Mouse (Mus musculus): ENCODE measurements around the gene Myo7a.
A peak's percentile ranks its signal among the peaks of the same experiment; 100 is the strongest.

Myo7a gene

GRCm38 (mm10) chr7:98103002-98103941, 16.1 kb downstream of the Myo7a start:
- DNase-seq (ENCODE audit: low read depth, low spot score), result peak; percentile 19

DNA sequence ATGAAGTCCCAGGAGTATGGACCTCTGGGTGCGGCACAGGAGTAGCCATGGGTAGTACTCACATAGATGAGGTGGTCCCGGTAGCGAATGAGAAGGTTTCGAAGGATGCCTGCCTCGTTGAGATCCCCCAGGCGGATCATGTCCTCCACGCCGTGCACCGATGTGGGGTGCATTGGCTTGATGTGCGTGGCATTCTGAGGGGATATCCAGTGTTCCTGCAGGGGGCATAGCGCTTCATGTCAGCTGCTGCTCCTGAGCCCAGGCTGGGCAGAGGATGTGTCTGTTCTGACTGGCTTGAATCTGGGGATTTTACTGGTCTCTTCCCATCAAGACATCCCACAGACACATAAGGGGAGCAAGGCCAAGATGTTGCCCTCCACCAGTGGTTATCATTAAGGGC, 16.8 kb downstream of the Myo7a start:
- DNase-seq (ENCODE audit: low read depth, low spot score), result no peak

DNA sequence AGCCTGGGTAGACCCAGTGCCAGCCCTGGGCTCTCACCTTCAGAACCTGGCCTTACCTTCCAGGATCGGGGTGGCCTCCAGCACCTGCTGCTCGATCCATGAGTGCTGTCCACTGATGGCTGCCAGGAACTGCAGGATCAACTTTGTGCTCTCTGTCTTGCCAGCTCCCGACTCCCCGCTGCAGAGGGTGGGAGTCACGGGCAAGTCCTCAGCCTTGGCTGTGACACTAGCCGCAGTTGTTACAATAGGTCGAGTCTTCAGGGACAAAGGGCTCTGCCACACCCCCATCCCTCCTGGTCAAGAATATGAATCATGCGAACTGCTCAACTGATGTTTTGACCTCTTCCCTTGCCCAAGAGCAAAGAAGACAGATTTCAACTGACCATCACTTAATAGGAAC, 21.8 kb downstream of the Myo7a start:
- no peak for DNase-seq (ENCODE audit: low read depth, low spot score)

- no peak for DNase-seq (ENCODE audit: low read depth, low spot score)
These were observed 23.5 kb downstream of the Myo7a start for GRCm38 (mm10) chr7:98095852-98096251.

GRCm38 (mm10) chr7:98086346-98086745, 33.0 kb downstream of the Myo7a start:
- peak; percentile 42 for DNase-seq (ENCODE audit: low read depth, low spot score)

GRCm38 (mm10) chr7:98085314-98085713, 34.0 kb downstream of the Myo7a start:
- DNase-seq (ENCODE audit: low read depth, low spot score), result no peak

GRCm38 (mm10) chr7:98084541-98085293, 34.6 kb downstream of the Myo7a start:
- no peak for DNase-seq (ENCODE audit: low read depth, low spot score)

- DNase-seq (ENCODE audit: low read depth, low spot score), result no peak
These were observed 36.9 kb downstream of the Myo7a start for GRCm38 (mm10) chr7:98082376-98082775.

DNA sequence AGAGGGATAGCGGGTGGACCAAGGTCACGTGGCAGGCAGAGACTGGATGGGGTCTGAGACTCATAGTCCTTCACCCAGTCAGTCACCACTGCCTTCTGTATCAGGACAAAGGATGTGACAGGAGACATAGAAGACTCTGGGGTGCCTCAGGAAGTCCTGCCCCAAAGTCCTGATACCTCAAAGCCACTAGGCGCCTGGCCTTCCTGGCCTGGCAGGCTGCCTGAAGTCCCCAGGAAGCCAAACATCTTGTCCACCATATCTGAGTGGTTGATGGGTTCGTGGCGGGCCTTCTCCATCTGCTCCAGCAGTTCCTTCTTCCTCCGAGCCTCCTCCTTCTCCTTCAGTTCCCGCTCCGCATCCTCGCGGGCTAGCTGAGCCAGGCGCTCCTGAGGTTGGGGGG, 41.9 kb downstream of the Myo7a start:
- no peak for DNase-seq (ENCODE audit: low read depth, low spot score)

- DNase-seq (ENCODE audit: low read depth, low spot score), result peak; percentile 75
These were observed 47.7 kb downstream of the Myo7a start for GRCm38 (mm10) chr7:98071620-98072019.

DNA sequence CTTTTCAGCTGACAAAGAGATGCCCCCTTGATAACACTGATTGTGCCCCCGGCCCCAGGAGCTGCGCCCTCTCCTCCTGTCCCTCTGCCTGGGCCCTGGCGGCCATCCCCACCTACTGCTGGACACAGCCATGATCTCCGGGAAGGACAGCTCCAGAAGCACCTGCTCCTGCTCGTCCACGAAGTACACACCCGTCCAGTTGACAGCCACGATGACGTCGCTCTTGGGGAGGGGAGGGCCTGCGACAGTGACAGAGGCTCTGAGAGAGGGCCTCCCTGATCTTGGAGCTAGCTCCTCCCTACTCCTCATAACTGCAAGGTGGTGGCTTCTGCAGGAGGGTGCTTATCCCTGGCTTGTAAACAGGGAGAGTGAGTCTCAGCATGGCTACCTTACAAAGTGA, 53.1 kb downstream of the Myo7a start:
- DNase-seq (ENCODE audit: low read depth, low spot score), result no peak

- DNase-seq (ENCODE audit: low read depth, low spot score), result no peak
These were observed 64.4 kb downstream of the Myo7a start for GRCm38 (mm10) chr7:98054942-98055341.

- DNase-seq (ENCODE audit: low read depth, low spot score), result no peak
These were observed 64.9 kb downstream of the Myo7a start for GRCm38 (mm10) chr7:98054461-98054860.

DNA sequence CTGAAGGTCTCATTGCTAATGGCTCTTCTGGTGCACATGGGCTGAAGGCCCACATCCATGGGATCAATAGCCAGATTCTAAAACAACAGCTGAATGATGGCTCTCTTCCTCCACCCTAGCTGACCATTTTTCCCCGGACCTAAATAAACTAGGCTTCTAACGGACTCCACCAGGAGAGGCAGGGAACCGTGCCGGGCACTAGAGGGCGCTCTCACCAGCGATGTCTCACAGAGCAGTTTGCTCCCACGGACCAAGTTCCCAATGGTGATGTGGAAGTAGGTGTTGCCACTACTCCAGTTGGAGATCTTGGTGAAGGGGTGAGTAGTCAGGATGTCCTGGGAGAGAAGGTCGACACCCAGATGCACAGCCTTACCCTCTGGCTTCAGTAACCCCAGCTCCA, 67.3 kb downstream of the Myo7a start:
- DNase-seq (ENCODE audit: low read depth, low spot score), result no peak

GRCm38 (mm10) chr7:98048101-98048824, 71.1 kb downstream of the Myo7a start:
- DNase-seq (ENCODE audit: low read depth, low spot score), result no peak

DNA sequence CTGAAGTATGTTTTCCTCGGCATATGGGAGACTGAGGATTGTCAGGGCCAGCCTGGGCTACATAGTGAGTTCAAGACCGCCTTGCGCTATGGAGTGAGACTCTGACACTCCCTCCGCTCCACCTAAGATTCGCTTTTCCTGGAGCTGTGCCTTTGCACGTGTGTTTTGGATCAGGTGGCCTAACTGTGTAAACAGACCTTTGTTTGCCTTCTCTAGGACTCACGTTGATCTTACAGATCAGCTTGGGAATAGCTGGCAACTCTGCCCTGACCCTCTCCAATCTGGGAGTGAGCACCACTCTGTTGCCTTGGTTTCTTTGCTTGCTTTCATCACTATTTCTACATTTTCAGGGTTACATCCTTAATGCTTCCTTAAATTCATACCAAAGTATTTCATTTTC, 116.7 kb downstream of the Myo7a start:
- no peak for DNase-seq (ENCODE audit: low read depth, low spot score)
